In the genomic region with DNA sequence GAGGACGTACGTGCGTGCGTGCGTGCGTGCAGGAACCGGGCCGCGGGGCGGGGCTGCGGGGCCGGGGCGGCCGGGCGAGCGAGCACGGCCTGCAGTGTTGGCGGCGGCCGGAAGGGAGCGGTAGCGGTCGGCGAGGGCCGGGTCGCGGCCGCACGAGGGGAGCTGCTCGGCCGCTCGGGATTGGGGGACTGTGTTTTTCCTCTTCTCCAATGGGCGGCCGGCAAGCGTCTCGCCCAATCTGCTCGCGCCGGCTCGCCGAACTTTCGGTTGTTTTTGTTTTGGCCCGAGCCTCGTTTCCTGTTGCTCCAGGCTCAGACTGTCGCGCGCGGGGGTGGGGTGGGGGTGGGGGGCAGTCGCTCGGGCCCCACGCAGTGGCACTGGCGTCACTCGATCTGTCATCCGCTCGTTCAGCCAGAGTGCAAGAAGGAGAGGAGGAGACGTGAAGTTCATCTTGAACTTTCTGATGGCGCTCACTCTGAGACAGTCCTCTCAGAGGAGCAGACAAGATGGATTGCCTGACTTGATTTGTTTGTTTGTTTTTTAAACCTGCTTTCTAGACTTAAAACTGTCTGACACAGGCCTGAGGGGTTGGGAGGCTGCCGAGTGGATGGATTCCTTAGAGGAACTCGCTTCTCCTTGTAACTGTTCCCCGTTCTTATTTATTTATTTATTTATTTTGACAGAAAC, we compare ENCODE assay signal across 8 mouse cellular contexts. TPM values are rescaled to one million over a fixed set of nuclear protein-coding genes. Genes with fewer than 3 reads are reported as not detected.
DNase-seq lines count a peak whose midpoint lies in the region; ATAC-seq lines count a peak whose summit lies in the region.

No protein-coding gene starts in this region.

- peak overlapping the region; percentile 83 for H3K4me2 ChIP-seq in hindbrain, embryonic 16.5 days (ENCODE audit: low read length)

- peaks cover 23% of the 10 kb centered on the region for H3K4me1 ChIP-seq in hindbrain, embryonic 16.5 days (ENCODE audit: control insufficient read depth, insufficient read depth, low read depth, low read length)

- peak; percentile 96 for DNase-seq in ZHBTc4 (ENCODE audit: low read depth, low spot score)
- DNase-seq in cerebellum, postnatal 25 days = peak; percentile 96 to 98
- peak; percentile 91 for DNase-seq in gastrocnemius, adult 18-20 months (ENCODE audit: low spot score)
- DNase-seq in left cerebral cortex, postnatal 25 days (ENCODE audit: low spot score in 2 of 2) = peak; percentile 91
- peak; percentile 92 for DNase-seq in right cerebral cortex, postnatal 25 days
- peak; percentile 92 for DNase-seq in urinary bladder, postnatal 4 days (ENCODE audit: low spot score in 2 of 2)

- H3K27me3 ChIP-seq in hindbrain, embryonic 16.5 days (replicated peaks; ENCODE audit: control insufficient read depth, insufficient read depth, low read length) = no peaks in the 10 kb centered on the region

- H3K4me3 ChIP-seq in hindbrain, embryonic 16.5 days (ENCODE audit: low read length) = peak overlapping the region; percentile 94

- intact Hi-C loops in left cerebral cortex, postnatal 25 days (cut with DNase I) = loop anchor here (1.0 to 5.0 kb wide), 3 partner anchors 25 to 192 kb away; a partner anchor contains a TSS

- peak overlapping the region; percentile 100 for H3K27ac ChIP-seq in hindbrain, embryonic 16.5 days (ENCODE audit: low read depth, low read length)

- peak; percentile 88 for ATAC-seq in hindbrain, embryonic 16.5 days
- peak; percentile 89 for ATAC-seq in megakaryocyte-erythroid progenitor cell, adult 5-6 weeks (replicated peaks; ENCODE audit: low FRiP score, low TSS enrichment, poor library complexity, severe bottlenecking)

- no peaks in the 10 kb centered on the region for H3K9me3 ChIP-seq in hindbrain, embryonic 16.5 days (ENCODE audit: control insufficient read depth, low read length)

- peak overlapping the region; percentile 100 for H3K9ac ChIP-seq in hindbrain, embryonic 16.5 days (ENCODE audit: low read depth, low read length)

- H3K36me3 ChIP-seq in hindbrain, embryonic 16.5 days (ENCODE audit: control insufficient read depth, insufficient read depth, low read length) = no peaks in the 10 kb centered on the region

- WGBS in hindbrain, embryonic 16.5 days = 2% methylated on average over 26 of the region's 60 CpGs

RNA-seq across cellular contexts. Expression of a gene that starts 1.6 kb away (rescaled TPM):
- total RNA-seq in gastrocnemius, adult 18-20 months (2021) = 10 to 100 TPM; 19.1 to 19.6 TPM
- 32.4 and 41.3 TPM in 2 replicates for polyA plus RNA-seq in hindbrain, embryonic 16.5 days (2015; fragmentation: Nextera tagmentation; extraction: Ambion mirVana)
- 10 to 100 TPM; 50.7 to 52.3 TPM for total RNA-seq in left cerebral cortex, postnatal 25 days (2021)
- 24.8 and 32.9 TPM in 2 replicates for total RNA-seq in megakaryocyte-erythroid progenitor cell, adult 5-6 weeks (2014; fragmentation: Nextera tagmentation)
- total RNA-seq in megakaryocyte-erythroid progenitor cell, adult 5-6 weeks (2017) = 39.8 and 39.9 TPM in 2 replicates

Comparison
In these comparisons a context has a peak if more than half of its experiments do, and no peak if none do; other contexts are left out.
1. Peak in every context shown above with its lines: DNase-seq, ATAC-seq, H3K4me3 ChIP-seq and H3K27ac ChIP-seq.